Mouse (Mus musculus): ENCODE results near the gene Arhgap22.

Gene Arhgap22

GRCm38 (mm10) chr14:33366891-33367777 lies 153.3 kb downstream of the Arhgap22 start:
- peak; percentile 10 for DNase-seq (ENCODE audit: extremely low spot score, low spot score)

- no peak for DNase-seq (ENCODE audit: extremely low spot score, low spot score)
These were observed 155.5 kb downstream of the Arhgap22 start for GRCm38 (mm10) chr14:33369375-33369774.

- no peak for DNase-seq (ENCODE audit: extremely low spot score, low spot score)
These were observed 156.2 kb downstream of the Arhgap22 start for GRCm38 (mm10) chr14:33370056-33370455.

GRCm38 (mm10) chr14:33371248-33371647 lies 157.4 kb downstream of the Arhgap22 start:
- peak; percentile 65 for DNase-seq (ENCODE audit: extremely low spot score, low spot score)

GRCm38 (mm10) chr14:33373271-33373670 lies 159.4 kb downstream of the Arhgap22 start:
- no peak for DNase-seq (ENCODE audit: extremely low spot score, low spot score)

GRCm38 (mm10) chr14:33374089-33374488 lies 160.3 kb downstream of the Arhgap22 start:
- no peak for DNase-seq (ENCODE audit: extremely low spot score, low spot score)

GRCm38 (mm10) chr14:33377211-33377610 lies 163.4 kb downstream of the Arhgap22 start:
- DNase-seq (ENCODE audit: extremely low spot score, low spot score) = no peak

- DNase-seq (ENCODE audit: extremely low spot score, low spot score) = no peak
These were observed 164.9 kb downstream of the Arhgap22 start for GRCm38 (mm10) chr14:33378723-33379122.

GRCm38 (mm10) chr14:33380830-33381457 lies 167.1 kb downstream of the Arhgap22 start:
- no peak for DNase-seq (ENCODE audit: extremely low spot score, low spot score)

GRCm38 (mm10) chr14:33398065-33398860 lies 184.4 kb downstream of the Arhgap22 start:
- DNase-seq (ENCODE audit: extremely low spot score, low spot score) = no peak

- no peak for DNase-seq (ENCODE audit: extremely low spot score, low spot score)
These were observed 186.2 kb downstream of the Arhgap22 start for GRCm38 (mm10) chr14:33400019-33400418.

- no peak for DNase-seq (ENCODE audit: extremely low spot score, low spot score)
These were observed 188.5 kb downstream of the Arhgap22 start for GRCm38 (mm10) chr14:33402331-33402730.

GRCm38 (mm10) chr14:33415746-33416145 lies 201.9 kb downstream of the Arhgap22 start:
- DNase-seq (ENCODE audit: extremely low spot score, low spot score) = no peak

GRCm38 (mm10) chr14:33418311-33418909 lies 204.6 kb downstream of the Arhgap22 start:
- no peak for DNase-seq (ENCODE audit: extremely low spot score, low spot score)
